Mouse (Mus musculus): ENCODE data around the gene Galnt12. TPM values are rescaled to one million over a fixed set of nuclear protein-coding genes. Genes with fewer than 3 reads are reported as not detected.

The Galnt12 gene
- polyA plus RNA-seq, 1 experiment: 2.1 TPM

GRCm38 (mm10) chr4:47138967-47139777, 47.5 kb downstream of the Galnt12 start:
- TF ChIP-seq POLR2A (IDR thresholded peaks at IDR 0.05; ENCODE audit: borderline replicate concordance, extremely low read depth, insufficient read depth, insufficient read length, poor library complexity, severe bottlenecking) (no peak), CTCF (IDR thresholded peaks at IDR 0.05; ENCODE audit: borderline replicate concordance, extremely low read depth, insufficient read depth, insufficient read length) (no peak)
- DNase-seq (ENCODE audit: low read depth): peak; percentile 18

GRCm38 (mm10) chr4:47140301-47140700, 48.6 kb downstream of the Galnt12 start:
- no peak for DNase-seq (ENCODE audit: low read depth)
- TF ChIP-seq POLR2A (IDR thresholded peaks at IDR 0.05; ENCODE audit: borderline replicate concordance, extremely low read depth, insufficient read depth, insufficient read length, poor library complexity, severe bottlenecking) (no peak), CTCF (IDR thresholded peaks at IDR 0.05; ENCODE audit: borderline replicate concordance, extremely low read depth, insufficient read depth, insufficient read length) (no peak)

DNA sequence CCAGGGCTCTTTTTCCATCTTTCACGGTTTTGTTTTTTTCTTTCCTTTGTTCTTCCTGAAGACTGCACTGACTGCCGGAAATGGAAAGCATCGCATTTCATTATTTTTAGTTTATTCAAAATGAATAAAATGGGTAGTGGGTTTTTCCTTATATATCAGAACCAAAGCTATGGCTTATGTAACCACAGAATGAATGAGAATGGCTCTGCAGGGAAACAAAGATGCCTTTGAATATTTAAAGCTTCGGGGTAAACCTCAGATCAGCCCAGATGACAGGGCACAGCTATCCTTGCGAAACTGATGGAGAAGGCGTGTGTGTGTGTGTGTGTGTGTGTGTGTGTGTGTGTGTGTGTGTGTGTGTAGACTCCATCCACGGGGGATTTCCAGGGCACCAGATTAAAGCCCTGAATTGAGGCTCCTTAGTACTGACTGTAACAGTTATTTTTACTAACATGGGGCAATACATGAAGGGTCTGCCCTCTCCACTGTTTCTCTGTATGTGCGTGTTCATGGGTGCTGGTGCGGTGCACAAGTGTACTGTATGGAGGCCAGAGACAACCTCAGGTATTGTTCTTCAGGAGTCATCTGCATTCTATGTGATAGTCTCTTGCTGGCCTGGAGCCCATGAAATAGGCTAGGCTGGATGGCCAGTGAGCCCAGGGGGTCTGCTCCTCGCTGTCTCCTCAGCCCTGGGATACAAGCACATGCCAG, 49.9 kb downstream of the Galnt12 start:
- no peak for TF ChIP-seq CTCF (IDR thresholded peaks at IDR 0.05; ENCODE audit: borderline replicate concordance, extremely low read depth, insufficient read depth, insufficient read length)
- TF ChIP-seq POLR2A (IDR thresholded peaks at IDR 0.05; ENCODE audit: borderline replicate concordance, extremely low read depth, insufficient read depth, insufficient read length, poor library complexity, severe bottlenecking): no peak
- peak; percentile 45 for DNase-seq (ENCODE audit: low read depth)

- no peak for DNase-seq (ENCODE audit: low read depth)
- TF ChIP-seq CTCF (IDR thresholded peaks at IDR 0.05; ENCODE audit: borderline replicate concordance, extremely low read depth, insufficient read depth, insufficient read length): no peak
- no peak for TF ChIP-seq POLR2A (IDR thresholded peaks at IDR 0.05; ENCODE audit: borderline replicate concordance, extremely low read depth, insufficient read depth, insufficient read length, poor library complexity, severe bottlenecking)
Measured at GRCm38 (mm10) chr4:47143849-47144248, 52.1 kb downstream of the Galnt12 start.

DNA sequence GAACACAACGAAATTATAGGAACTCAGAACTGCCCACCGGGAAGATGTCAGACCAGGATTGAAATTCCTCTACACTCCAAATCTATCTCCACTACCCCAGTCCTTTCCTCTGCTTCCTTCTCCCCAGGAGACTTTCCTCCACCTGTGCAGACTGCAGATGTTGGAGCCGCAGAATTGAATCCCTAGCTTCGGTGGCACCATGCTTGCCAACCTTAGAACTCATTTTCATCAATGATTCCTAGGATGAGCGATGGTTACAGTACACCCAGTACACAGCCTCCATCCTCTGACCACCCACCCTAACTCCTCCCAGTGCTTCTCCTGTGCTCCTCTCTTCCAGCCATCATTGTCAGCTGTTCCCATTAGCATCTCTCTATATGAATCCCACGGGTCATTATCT, 53.6 kb downstream of the Galnt12 start:
- no peak for TF ChIP-seq CTCF (IDR thresholded peaks at IDR 0.05; ENCODE audit: borderline replicate concordance, extremely low read depth, insufficient read depth, insufficient read length)
- no peak for TF ChIP-seq POLR2A (IDR thresholded peaks at IDR 0.05; ENCODE audit: borderline replicate concordance, extremely low read depth, insufficient read depth, insufficient read length, poor library complexity, severe bottlenecking)
- DNase-seq (ENCODE audit: low read depth): no peak

DNA sequence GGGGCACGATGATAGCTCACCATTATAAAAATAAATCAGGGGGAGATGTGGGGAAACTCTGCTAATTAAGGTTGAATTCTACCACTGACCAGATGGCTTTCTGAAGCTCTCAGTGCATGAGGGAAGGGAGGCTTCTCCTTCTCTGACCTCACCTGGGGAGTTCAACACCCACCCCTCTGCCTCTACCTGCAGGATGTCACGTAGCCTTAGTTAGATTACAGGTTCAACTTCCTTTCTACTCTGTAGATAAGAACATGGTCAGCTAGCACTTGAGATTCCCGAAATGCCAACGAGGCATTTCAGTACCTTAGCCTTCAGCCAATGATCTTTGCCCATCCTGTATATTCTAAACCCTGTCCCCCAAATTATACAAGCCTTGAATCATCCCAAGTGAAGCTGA, 54.9 kb downstream of the Galnt12 start:
- no peak for TF ChIP-seq CTCF (IDR thresholded peaks at IDR 0.05; ENCODE audit: borderline replicate concordance, extremely low read depth, insufficient read depth, insufficient read length)
- TF ChIP-seq POLR2A (IDR thresholded peaks at IDR 0.05; ENCODE audit: borderline replicate concordance, extremely low read depth, insufficient read depth, insufficient read length, poor library complexity, severe bottlenecking): no peak
- no peak for DNase-seq (ENCODE audit: low read depth)

GRCm38 (mm10) chr4:47149963-47150362, 58.3 kb downstream of the Galnt12 start:
- TF ChIP-seq CTCF (IDR thresholded peaks at IDR 0.05; ENCODE audit: borderline replicate concordance, extremely low read depth, insufficient read depth, insufficient read length) (no peak), POLR2A (IDR thresholded peaks at IDR 0.05; ENCODE audit: borderline replicate concordance, extremely low read depth, insufficient read depth, insufficient read length, poor library complexity, severe bottlenecking) (no peak)
- no peak for DNase-seq (ENCODE audit: low read depth)

GRCm38 (mm10) chr4:47150806-47151205, 59.1 kb downstream of the Galnt12 start:
- DNase-seq (ENCODE audit: low read depth): no peak
- TF ChIP-seq CTCF (IDR thresholded peaks at IDR 0.05; ENCODE audit: borderline replicate concordance, extremely low read depth, insufficient read depth, insufficient read length): no peak
- no peak for TF ChIP-seq POLR2A (IDR thresholded peaks at IDR 0.05; ENCODE audit: borderline replicate concordance, extremely low read depth, insufficient read depth, insufficient read length, poor library complexity, severe bottlenecking)

GRCm38 (mm10) chr4:47151553-47152183, 60.0 kb downstream of the Galnt12 start:
- TF ChIP-seq CTCF (IDR thresholded peaks at IDR 0.05; ENCODE audit: borderline replicate concordance, extremely low read depth, insufficient read depth, insufficient read length) (no peak), POLR2A (IDR thresholded peaks at IDR 0.05; ENCODE audit: borderline replicate concordance, extremely low read depth, insufficient read depth, insufficient read length, poor library complexity, severe bottlenecking) (no peak)
- peak; percentile 65 for DNase-seq (ENCODE audit: low read depth)

- TF ChIP-seq POLR2A (IDR thresholded peaks at IDR 0.05; ENCODE audit: borderline replicate concordance, extremely low read depth, insufficient read depth, insufficient read length, poor library complexity, severe bottlenecking) (no peak), CTCF (IDR thresholded peaks at IDR 0.05; ENCODE audit: borderline replicate concordance, extremely low read depth, insufficient read depth, insufficient read length) (no peak)
- DNase-seq (ENCODE audit: low read depth): peak; percentile 81
Measured at GRCm38 (mm10) chr4:47161103-47161755, 69.5 kb downstream of the Galnt12 start.
